Mouse (Mus musculus) small intestine, adult 2 months (tissue): ENCODE results near the gene Tnrc18. TPM values are rescaled to one million over a fixed set of nuclear protein-coding genes. Genes with fewer than 3 reads are reported as not detected.
"Not testable (repeated sequence)": the region's sequence is repeated elsewhere in the genome, so short reads cannot be mapped to it uniquely, and the experiment has no call there.

Experiments used
- H3K27ac ChIP-seq: fragments of 200-500 bp; 2 replicates; pipeline ENCODE4 v1.5.1; 2012; ENCODE audit warnings: low read depth, low read length, control low read depth, inconsistent platforms; ENCODE audit not compliant: insufficient read depth
- H3K27me3 ChIP-seq: fragments of 200-500 bp; 2 replicates; pipeline ENCODE4 v1.6.1; 2012; ENCODE audit warnings: mild to moderate bottlenecking, moderate library complexity, low read length, inconsistent platforms; ENCODE audit not compliant: control insufficient read depth, insufficient read depth
- H3K36me3 ChIP-seq: fragments of 200-500 bp; 2 replicates; pipeline ENCODE4 v1.6.1; 2012; ENCODE audit warnings: mild to moderate bottlenecking, low read length, control low read depth, inconsistent platforms; ENCODE audit not compliant: control insufficient read depth, insufficient read depth
- H3K4me1 ChIP-seq: fragments of 200-500 bp; 2 replicates; pipeline ENCODE4 v1.6.1; 2012; ENCODE audit warnings: low read length, inconsistent platforms, mixed read lengths; ENCODE audit not compliant: control insufficient read depth, insufficient read depth, insufficient read length
- H3K4me3 ChIP-seq: fragments of 200-500 bp; 2 replicates; pipeline ENCODE4 v1.5.1; 2012; ENCODE audit warnings: low read depth, mild to moderate bottlenecking, control low read depth, inconsistent platforms, low read length, moderate library complexity
- CTCF ChIP-seq: fragments of 200-500 bp; IDR thresholded peaks from 2 replicates; pipeline ENCODE4 v1.5.1; 2012; ENCODE audit warnings: low read depth, mild to moderate bottlenecking, control low read depth, inconsistent platforms, low read length, moderate library complexity, mixed read lengths; ENCODE audit not compliant: insufficient replicate concordance, insufficient read length; ENCODE audit errors: extremely low read depth
- POLR2A ChIP-seq: fragments of 200-500 bp; IDR thresholded peaks from 2 replicates; pipeline ENCODE4 v1.6.1; 2012; ENCODE audit warnings: low read depth, mild to moderate bottlenecking, control low read depth, inconsistent platforms, low read length, moderate library complexity
- WGBS: fragments of 180-500 bp; shearing (Covaris S2); methylation state at CpG from one replicate; pipeline ENCODE4 v1.1.7; 2018; 5-methylcytosine and 5-hydroxymethylcytosine counted together
- polyA plus RNA-seq: library from polyadenylated mRNA; depleted of rRNA; stranded (reverse); fragments of >200 nt; gene quantifications from 2 replicates; pipeline ENCODE4 v1.2.3, GENCODE M21; 2012

Tnrc18 gene
- polyA plus RNA-seq, 1 experiment, result 108 TPM

DNA sequence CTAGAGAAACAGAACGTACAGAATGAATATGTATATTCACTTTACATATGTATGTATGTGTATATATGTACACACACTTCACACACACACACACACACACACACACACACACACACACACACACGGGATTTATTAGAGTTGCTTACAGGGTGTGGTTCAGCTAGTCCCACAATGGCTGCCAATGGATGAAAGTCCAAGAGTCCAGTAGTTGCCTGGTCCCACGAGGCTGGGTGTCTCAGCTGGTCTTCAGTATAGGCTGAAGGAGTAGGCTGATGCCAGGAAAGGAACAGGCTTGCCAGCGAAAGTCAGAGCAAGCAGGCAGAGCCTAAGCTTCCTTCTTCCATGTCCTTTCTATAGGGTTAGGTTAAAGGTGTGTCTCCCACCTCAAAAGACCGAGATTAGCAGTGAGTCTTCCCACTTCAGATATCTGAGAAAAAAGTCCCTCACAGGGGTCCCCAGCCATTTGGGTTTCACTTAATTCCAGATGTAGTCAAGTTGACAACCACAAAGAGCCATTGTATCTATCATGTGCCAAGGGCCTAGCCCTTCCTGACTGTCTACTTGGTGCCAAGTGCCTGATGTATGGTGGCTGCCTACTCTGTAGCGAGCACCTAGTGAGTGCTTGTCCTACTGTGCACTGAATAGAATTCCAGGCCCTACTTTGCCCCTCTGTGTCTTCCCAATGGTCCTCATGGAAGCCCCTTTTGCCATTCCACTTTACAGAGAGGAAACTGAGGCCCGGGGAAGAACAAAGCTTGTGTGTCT lies 33.6 kb upstream of the Tnrc18 start:
- WGBS, result 33% methylated on average over 7 of the region's 7 CpGs
- Histone ChIP-seq H3K27ac (peak overlapping the region; percentile 15; the same call in 1 of the 2 replicates), H3K36me3 (no peaks in the 10 kb centered on the region), H3K27me3 (no peaks in the 10 kb centered on the region), H3K4me1 (peaks cover 12% of the 10 kb centered on the region; the same call in 1 of the 2 replicates), H3K4me3 (no peak overlapping the region)
- no peak for TF ChIP-seq POLR2A
- TF ChIP-seq CTCF, result no peak

DNA sequence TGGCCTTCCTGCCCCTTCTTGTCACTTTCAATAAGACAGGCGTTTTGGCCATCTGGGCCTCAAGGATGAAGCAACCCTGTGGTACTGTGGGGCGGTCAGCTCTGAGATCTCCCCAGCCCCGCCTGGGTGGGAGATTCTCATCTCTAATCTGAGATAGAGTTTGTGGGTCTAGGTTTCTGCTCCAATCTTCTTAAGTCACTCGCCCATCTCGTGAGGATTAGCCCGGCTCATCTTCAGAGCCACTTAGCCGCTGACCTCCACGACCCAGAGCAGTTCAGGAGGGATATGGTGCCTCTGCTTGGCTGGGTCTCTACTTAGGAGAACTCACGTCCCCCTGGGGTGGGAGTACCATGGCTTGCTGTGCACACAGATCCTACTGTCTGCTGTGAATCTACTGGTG lies 33.0 kb upstream of the Tnrc18 start:
- H3K27ac ChIP-seq, result no peak overlapping the region
- H3K27me3 ChIP-seq, result no peaks in the 10 kb centered on the region
- TF ChIP-seq CTCF (no peak), POLR2A (no peak)
- no peaks in the 10 kb centered on the region for H3K36me3 ChIP-seq
- H3K4me1 ChIP-seq, result peaks cover 12% of the 10 kb centered on the region; the same call in 1 of the 2 replicates
- no peak overlapping the region for H3K4me3 ChIP-seq
- 81% methylated on average over 9 of the region's 9 CpGs for WGBS

DNA sequence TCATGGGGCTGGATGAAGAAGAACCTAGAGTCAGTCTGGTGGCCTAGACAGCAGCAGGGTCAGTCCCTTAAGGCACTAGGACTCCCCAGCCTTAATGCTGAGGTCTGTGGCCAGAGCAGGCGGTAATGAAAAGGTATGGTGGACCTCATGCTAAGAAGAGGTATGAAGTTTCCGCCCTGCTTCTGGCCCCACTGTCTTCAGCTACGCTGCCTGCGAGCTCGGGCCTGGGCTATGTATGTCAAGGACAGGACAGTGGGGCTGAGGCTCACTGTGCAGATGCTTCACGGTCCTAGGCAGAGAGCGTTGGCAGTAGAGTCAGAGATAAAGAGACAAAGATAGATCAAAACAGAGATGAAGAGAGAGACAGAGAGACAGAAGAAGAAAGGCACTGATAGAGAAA lies 31.4 kb upstream of the Tnrc18 start:
- TF ChIP-seq CTCF (no peak), POLR2A (no peak)
- no peaks in the 10 kb centered on the region for H3K27me3 ChIP-seq
- H3K4me3 ChIP-seq, result no peak overlapping the region
- no peaks in the 10 kb centered on the region for H3K36me3 ChIP-seq
- no peak overlapping the region for H3K27ac ChIP-seq
- H3K4me1 ChIP-seq, result peaks cover 12% of the 10 kb centered on the region; the same call in 1 of the 2 replicates
- WGBS, result 89% methylated on average over 7 of the region's 7 CpGs

DNA sequence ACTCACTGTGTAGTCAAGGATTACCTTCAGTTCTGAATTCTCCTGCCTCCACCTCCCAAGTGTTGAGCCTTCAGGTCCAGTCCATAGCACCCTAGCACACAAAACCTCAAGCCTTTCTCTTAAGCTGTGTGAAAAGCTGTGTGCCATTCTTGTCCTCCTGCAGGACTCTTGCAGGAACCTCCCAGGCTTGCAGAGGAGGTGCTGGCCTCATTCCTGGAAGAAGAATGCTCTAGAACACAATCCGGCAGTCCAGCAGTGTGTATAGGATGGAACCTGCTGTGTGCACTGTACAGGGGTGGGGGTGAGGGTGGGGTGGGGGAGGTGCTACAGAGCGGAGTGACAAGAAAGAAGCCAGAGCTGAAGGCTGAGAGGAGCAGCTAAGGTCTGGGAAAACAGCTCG lies 30.7 kb upstream of the Tnrc18 start:
- Histone ChIP-seq H3K27ac (no peak overlapping the region), H3K36me3 (no peaks in the 10 kb centered on the region), H3K4me3 (no peak overlapping the region), H3K27me3 (no peaks in the 10 kb centered on the region), H3K4me1 (peaks cover 12% of the 10 kb centered on the region; the same call in 1 of the 2 replicates)
- TF ChIP-seq CTCF (no peak), POLR2A (no peak)
- WGBS, result 59% methylated on average over 3 of the region's 3 CpGs

DNA sequence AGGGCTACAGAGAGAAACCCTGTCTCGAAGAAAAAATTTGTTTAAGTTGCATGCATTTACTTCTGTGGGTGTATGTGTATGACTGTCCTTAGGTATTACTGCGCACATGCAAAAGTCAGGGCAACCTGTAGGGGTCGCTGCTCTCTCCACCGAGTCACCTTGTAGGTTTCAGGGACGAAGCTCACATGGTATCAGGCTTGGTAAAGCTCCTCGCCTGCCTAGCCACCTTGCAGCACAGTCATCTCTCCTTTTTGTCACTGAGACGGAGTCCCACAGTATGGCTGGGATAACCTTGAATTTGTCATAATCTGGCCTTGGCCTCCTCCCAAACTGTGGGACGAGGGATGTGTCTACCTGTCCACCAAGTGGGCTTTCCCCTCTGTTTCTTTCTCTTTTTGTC lies 27.0 kb upstream of the Tnrc18 start:
- no peaks in the 10 kb centered on the region for H3K36me3 ChIP-seq
- no peak overlapping the region for H3K27ac ChIP-seq
- peak; percentile 55; the same call in 1 of the 2 replicates for TF ChIP-seq CTCF
- TF ChIP-seq POLR2A, result 0 out of 2 replicates have a peak, but pooled peaks have one; percentile 5
- no peak overlapping the region for H3K4me3 ChIP-seq
- 52% methylated on average over 8 of the region's 8 CpGs for WGBS
- H3K27me3 ChIP-seq, result no peaks in the 10 kb centered on the region
- H3K4me1 ChIP-seq, result no peaks in the 10 kb centered on the region

DNA sequence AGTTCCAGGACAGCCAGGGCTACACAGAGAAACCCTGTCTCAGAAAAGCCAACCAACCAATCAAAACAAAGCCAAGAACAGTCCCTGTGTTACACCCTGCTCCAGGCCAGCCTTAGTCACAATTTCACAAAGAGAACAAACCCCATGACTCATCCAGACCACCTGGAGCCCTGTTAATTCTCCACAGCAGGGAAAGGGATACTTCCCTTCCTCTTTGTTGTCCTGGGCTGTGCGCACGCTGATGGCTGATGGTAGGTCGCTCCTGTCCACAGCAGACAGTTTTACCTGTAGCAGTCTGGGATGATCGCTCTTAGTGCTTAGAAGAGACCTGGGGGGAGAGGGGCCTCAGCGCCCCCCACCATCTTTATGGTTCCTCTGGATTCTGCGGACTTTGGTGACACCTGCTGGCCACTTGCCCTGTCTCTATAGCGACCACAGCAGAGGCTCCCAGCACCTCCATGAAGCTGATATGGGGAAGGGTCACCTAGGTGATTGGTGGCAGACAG lies 24.7 kb upstream of the Tnrc18 start:
- Histone ChIP-seq H3K4me3 (no peak overlapping the region), H3K27me3 (no peaks in the 10 kb centered on the region), H3K4me1 (no peaks in the 10 kb centered on the region), H3K36me3 (no peaks in the 10 kb centered on the region), H3K27ac (no peak overlapping the region)
- 51% methylated on average over 7 of the region's 7 CpGs for WGBS
- TF ChIP-seq POLR2A (no peak), CTCF (peak; percentile 59; the same call in 1 of the 2 replicates)

DNA sequence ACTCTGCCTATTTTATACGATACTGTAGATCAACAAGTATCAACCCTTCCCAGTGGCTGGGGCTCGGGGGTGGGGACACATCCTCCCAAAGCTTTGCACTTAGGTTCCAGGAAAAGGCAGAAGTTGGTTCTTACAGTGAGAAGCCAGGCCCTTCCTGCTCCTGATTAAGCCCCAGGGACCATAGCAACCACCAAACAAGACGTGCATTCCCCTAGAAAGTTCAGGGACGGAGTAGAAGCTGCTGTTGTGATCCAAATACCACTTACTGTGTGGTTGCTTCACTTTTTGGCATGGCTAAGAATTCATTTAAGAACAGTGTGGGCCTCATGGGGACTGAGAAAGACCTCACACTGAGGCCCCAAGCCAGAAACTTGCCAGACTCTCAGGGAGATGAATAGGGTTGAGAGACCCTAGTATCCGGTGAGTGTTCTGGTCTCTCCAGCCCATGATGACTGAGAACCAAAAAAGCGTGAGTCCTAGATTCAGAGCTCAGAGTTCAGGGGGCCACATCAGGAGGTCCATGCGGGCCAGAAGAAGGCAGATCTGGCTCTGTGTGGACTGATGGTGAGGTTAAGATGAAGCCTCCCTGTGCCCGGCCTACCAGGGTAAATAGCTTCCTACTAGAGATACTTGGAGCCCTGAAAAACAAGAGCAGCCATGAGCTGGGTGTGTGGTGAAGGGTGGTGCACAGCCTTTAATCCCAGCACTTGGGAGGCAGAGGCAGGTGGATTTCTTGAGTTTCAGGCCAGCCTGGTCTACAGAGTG lies 24.1 kb upstream of the Tnrc18 start:
- Histone ChIP-seq H3K27me3 (no peaks in the 10 kb centered on the region), H3K27ac (no peak overlapping the region), H3K36me3 (no peaks in the 10 kb centered on the region), H3K4me1 (no peaks in the 10 kb centered on the region), H3K4me3 (no peak overlapping the region)
- no peak for TF ChIP-seq CTCF
- TF ChIP-seq POLR2A, result no peak
- WGBS, result 73% methylated on average over 8 of the region's 8 CpGs

DNA sequence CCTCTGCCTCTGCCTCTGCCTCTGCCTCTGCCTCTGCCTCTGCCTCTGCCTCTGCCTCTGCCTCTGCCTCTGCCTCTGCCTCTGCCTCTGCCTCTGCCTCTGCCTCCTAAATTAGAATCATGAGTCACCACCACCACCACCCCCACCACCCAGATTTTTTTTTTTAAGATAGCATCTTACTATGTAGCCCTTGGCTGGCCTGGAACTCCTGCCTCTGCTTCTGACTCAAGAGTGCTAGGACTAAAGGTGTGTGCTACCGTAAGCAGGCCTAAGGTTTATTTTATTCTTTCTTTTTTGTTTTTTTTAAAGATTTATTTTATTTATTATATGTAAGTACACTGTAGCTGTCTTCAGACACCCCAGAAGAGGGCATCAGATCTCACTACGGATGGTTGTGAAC lies 20.0 kb upstream of the Tnrc18 start:
- not testable (repeated sequence) for H3K4me1 ChIP-seq, H3K27ac ChIP-seq, H3K36me3 ChIP-seq, H3K27me3 ChIP-seq, H3K4me3 ChIP-seq
- WGBS, result 92% methylated on average over 2 of the region's 2 CpGs
